Mouse (Mus musculus): Measurements from ENCODE around the gene Rreb1. TPM values are rescaled to one million over a fixed set of nuclear protein-coding genes. Genes with fewer than 3 reads are reported as not detected.

Gene Rreb1
- polyA plus RNA-seq, 1 experiment from 2014 or later, result 21.2 TPM

GRCm38 (mm10) chr13:37873125-37873891, 95.1 kb downstream of the Rreb1 start:
- H3K27me3 ChIP-seq (ENCODE audit: control insufficient read depth, insufficient read depth, low read length), result no peaks in the 10 kb centered on the region
- no peak overlapping the region for H3K4me2 ChIP-seq (replicated peaks; ENCODE audit: low read depth, low read length)
- H3K9ac ChIP-seq (replicated peaks; ENCODE audit: low read depth, low read length), result no peak overlapping the region
- WGBS, result 68% methylated on average over 7 of the region's 7 CpGs
- H3K4me3 ChIP-seq (ENCODE audit: low read depth, low read length), result no peak overlapping the region
- 0 out of 2 replicates have a peak, but pooled peaks cover 13% of the 10 kb centered on the region for H3K4me1 ChIP-seq (ENCODE audit: control insufficient read depth, insufficient read depth, low read length)
- H3K9me3 ChIP-seq (ENCODE audit: control insufficient read depth, low read depth, low read length), result no peaks in the 10 kb centered on the region
- peak overlapping the region; percentile 59; the same call in 1 of the 2 replicates for H3K27ac ChIP-seq (ENCODE audit: low read length)
- no peaks in the 10 kb centered on the region for H3K36me3 ChIP-seq (ENCODE audit: control insufficient read depth, insufficient read depth, low read length)
- peak; percentile 42; the same call in 1 of the 2 replicates for ATAC-seq (ENCODE audit: insufficient number of reproducible peaks, insufficient read depth, low FRiP score, low read depth)

- Histone ChIP-seq H3K36me3 (ENCODE audit: control insufficient read depth, insufficient read depth, low read length) (no peaks in the 10 kb centered on the region), H3K27me3 (ENCODE audit: control insufficient read depth, insufficient read depth, low read length) (no peaks in the 10 kb centered on the region), H3K27ac (ENCODE audit: low read length) (no peak overlapping the region), H3K9ac (replicated peaks; ENCODE audit: low read depth, low read length) (no peak overlapping the region), H3K9me3 (ENCODE audit: control insufficient read depth, low read depth, low read length) (no peaks in the 10 kb centered on the region), H3K4me3 (ENCODE audit: low read depth, low read length) (no peak overlapping the region), H3K4me1 (ENCODE audit: control insufficient read depth, insufficient read depth, low read length) (peaks cover 33% of the 10 kb centered on the region), H3K4me2 (replicated peaks; ENCODE audit: low read depth, low read length) (no peak overlapping the region)
- WGBS, result 91% methylated on average over 2 of the region's 2 CpGs
- no peak for ATAC-seq (ENCODE audit: insufficient number of reproducible peaks, insufficient read depth, low FRiP score, low read depth)
Observed at GRCm38 (mm10) chr13:37875919-37876318, 97.7 kb downstream of the Rreb1 start.

DNA sequence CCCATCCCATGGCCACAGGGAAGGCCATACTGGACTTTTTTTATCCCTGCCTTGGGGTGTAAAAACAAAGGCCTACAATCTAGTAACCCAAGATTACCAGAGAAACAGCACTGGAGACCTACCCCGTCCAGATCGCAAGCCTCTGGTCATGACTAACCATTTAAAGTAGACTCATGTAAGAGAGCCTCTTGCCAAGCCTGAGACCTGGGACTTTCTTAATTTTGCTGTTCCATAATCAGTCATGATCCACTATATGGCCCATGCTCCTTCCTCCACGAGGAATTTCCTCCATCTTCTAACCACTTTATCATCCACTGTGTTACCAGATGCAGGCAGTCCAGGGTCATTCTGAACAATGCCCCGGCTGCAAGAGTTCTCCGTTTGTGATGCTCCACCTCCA, 98.2 kb downstream of the Rreb1 start:
- no peaks in the 10 kb centered on the region for H3K9me3 ChIP-seq (ENCODE audit: control insufficient read depth, low read depth, low read length)
- H3K27ac ChIP-seq (ENCODE audit: low read length), result no peak overlapping the region
- 54% methylated on average over 5 of the region's 5 CpGs for WGBS
- H3K4me2 ChIP-seq (replicated peaks; ENCODE audit: low read depth, low read length), result no peak overlapping the region
- no peaks in the 10 kb centered on the region for H3K27me3 ChIP-seq (ENCODE audit: control insufficient read depth, insufficient read depth, low read length)
- no peaks in the 10 kb centered on the region for H3K36me3 ChIP-seq (ENCODE audit: control insufficient read depth, insufficient read depth, low read length)
- no peak overlapping the region for H3K4me3 ChIP-seq (ENCODE audit: low read depth, low read length)
- no peak for ATAC-seq (ENCODE audit: insufficient number of reproducible peaks, insufficient read depth, low FRiP score, low read depth)
- peaks cover 37% of the 10 kb centered on the region for H3K4me1 ChIP-seq (ENCODE audit: control insufficient read depth, insufficient read depth, low read length)
- H3K9ac ChIP-seq (replicated peaks; ENCODE audit: low read depth, low read length), result no peak overlapping the region

DNA sequence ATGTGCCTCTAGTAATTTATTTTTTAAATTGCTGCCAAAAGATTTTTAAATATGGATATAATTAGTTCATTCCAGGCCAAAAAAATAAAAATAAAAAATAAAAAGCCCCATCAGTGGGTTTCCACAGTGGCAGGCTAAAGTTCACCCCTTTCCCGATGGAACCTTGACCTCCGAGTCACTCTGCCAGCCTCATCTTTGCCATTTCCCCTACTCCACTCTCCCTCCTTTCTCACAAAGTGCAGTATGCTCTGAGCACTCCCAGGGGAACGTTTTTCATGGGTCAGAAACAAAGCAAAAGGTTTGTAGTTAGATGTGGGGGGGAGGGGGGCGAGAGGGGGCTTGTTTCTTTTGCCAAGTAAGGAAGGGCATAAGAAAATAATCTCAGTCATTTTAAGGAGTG, 98.6 kb downstream of the Rreb1 start:
- 59% methylated on average over 4 of the region's 4 CpGs for WGBS
- H3K9me3 ChIP-seq (ENCODE audit: control insufficient read depth, low read depth, low read length), result no peaks in the 10 kb centered on the region
- H3K9ac ChIP-seq (replicated peaks; ENCODE audit: low read depth, low read length), result no peak overlapping the region
- no peaks in the 10 kb centered on the region for H3K27me3 ChIP-seq (ENCODE audit: control insufficient read depth, insufficient read depth, low read length)
- no peak overlapping the region for H3K27ac ChIP-seq (ENCODE audit: low read length)
- H3K4me1 ChIP-seq (ENCODE audit: control insufficient read depth, insufficient read depth, low read length), result peaks cover 42% of the 10 kb centered on the region
- no peak for ATAC-seq (ENCODE audit: insufficient number of reproducible peaks, insufficient read depth, low FRiP score, low read depth)
- H3K36me3 ChIP-seq (ENCODE audit: control insufficient read depth, insufficient read depth, low read length), result no peaks in the 10 kb centered on the region
- H3K4me3 ChIP-seq (ENCODE audit: low read depth, low read length), result no peak overlapping the region
- H3K4me2 ChIP-seq (replicated peaks; ENCODE audit: low read depth, low read length), result no peak overlapping the region

- no peak for ATAC-seq (ENCODE audit: insufficient number of reproducible peaks, insufficient read depth, low FRiP score, low read depth)
- Histone ChIP-seq H3K36me3 (ENCODE audit: control insufficient read depth, insufficient read depth, low read length) (no peaks in the 10 kb centered on the region), H3K9ac (replicated peaks; ENCODE audit: low read depth, low read length) (no peak overlapping the region), H3K4me1 (ENCODE audit: control insufficient read depth, insufficient read depth, low read length) (peaks cover 44% of the 10 kb centered on the region), H3K4me3 (ENCODE audit: low read depth, low read length) (no peak overlapping the region), H3K4me2 (replicated peaks; ENCODE audit: low read depth, low read length) (no peak overlapping the region), H3K27ac (ENCODE audit: low read length) (no peak overlapping the region), H3K9me3 (ENCODE audit: control insufficient read depth, low read depth, low read length) (no peaks in the 10 kb centered on the region), H3K27me3 (ENCODE audit: control insufficient read depth, insufficient read depth, low read length) (no peaks in the 10 kb centered on the region)
- 77% methylated on average over 3 of the region's 3 CpGs for WGBS
Observed at GRCm38 (mm10) chr13:37877241-37877640, 99.0 kb downstream of the Rreb1 start.

DNA sequence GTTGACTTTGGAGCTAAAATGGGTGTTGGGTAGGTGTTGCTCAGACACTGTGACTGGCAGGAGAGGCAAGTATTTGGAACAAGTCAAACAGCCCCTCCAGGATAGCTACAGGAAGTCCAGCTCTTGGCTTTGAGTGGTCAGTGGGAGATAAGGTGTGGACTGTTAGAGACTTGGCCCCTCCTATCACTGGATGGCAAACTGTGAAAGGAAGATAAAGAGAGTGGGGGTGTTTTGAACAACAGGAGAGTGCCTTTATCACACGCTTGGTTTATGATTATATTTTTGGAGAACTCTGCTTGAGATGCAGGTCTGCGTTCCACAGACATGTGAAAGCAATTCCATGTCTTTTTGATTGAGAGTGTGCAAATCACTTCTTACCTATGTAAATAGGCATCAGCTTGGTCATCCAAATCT, 100.7 kb downstream of the Rreb1 start:
- Histone ChIP-seq H3K9me3 (ENCODE audit: control insufficient read depth, low read depth, low read length) (no peaks in the 10 kb centered on the region), H3K36me3 (ENCODE audit: control insufficient read depth, insufficient read depth, low read length) (no peaks in the 10 kb centered on the region), H3K27me3 (ENCODE audit: control insufficient read depth, insufficient read depth, low read length) (no peaks in the 10 kb centered on the region), H3K4me2 (replicated peaks; ENCODE audit: low read depth, low read length) (no peak overlapping the region), H3K27ac (ENCODE audit: low read length) (peak overlapping the region; percentile 27; the same call in 1 of the 2 replicates), H3K9ac (replicated peaks; ENCODE audit: low read depth, low read length) (no peak overlapping the region), H3K4me1 (ENCODE audit: control insufficient read depth, insufficient read depth, low read length) (peaks cover 51% of the 10 kb centered on the region), H3K4me3 (ENCODE audit: low read depth, low read length) (no peak overlapping the region)
- ATAC-seq (ENCODE audit: insufficient number of reproducible peaks, insufficient read depth, low FRiP score, low read depth), result peak; percentile 67; the same call in 1 of the 2 replicates
- WGBS, result 54% methylated on average over 2 of the region's 2 CpGs

DNA sequence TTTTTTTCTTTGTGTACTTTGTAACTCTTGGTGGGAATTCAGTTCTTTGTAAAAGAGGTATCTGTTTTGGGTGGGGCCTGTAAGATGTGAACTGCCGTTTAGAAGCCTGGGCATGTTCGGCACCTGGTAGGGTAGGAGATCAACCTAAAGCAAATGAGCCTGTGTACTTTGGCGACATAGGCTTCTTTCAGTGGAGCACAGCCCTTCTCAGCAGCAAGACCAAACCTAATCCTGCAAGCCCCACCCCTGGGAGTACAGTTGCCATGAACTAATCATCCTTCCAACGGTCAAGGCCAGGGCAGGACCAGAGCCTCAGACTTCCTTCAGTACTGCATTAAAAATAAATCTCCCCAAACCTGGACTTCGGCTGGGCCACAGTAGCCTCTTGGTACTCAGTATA, 101.4 kb downstream of the Rreb1 start:
- no peaks in the 10 kb centered on the region for H3K9me3 ChIP-seq (ENCODE audit: control insufficient read depth, low read depth, low read length)
- no peaks in the 10 kb centered on the region for H3K27me3 ChIP-seq (ENCODE audit: control insufficient read depth, insufficient read depth, low read length)
- no peak overlapping the region for H3K4me2 ChIP-seq (replicated peaks; ENCODE audit: low read depth, low read length)
- H3K4me3 ChIP-seq (ENCODE audit: low read depth, low read length), result no peak overlapping the region
- ATAC-seq (ENCODE audit: insufficient number of reproducible peaks, insufficient read depth, low FRiP score, low read depth), result peak; percentile 16; the same call in 1 of the 2 replicates
- no peaks in the 10 kb centered on the region for H3K36me3 ChIP-seq (ENCODE audit: control insufficient read depth, insufficient read depth, low read length)
- WGBS, result 44% methylated on average over 5 of the region's 5 CpGs
- peak overlapping the region; percentile 79 for H3K27ac ChIP-seq (ENCODE audit: low read length)
- H3K9ac ChIP-seq (replicated peaks; ENCODE audit: low read depth, low read length), result no peak overlapping the region
- peaks cover 51% of the 10 kb centered on the region for H3K4me1 ChIP-seq (ENCODE audit: control insufficient read depth, insufficient read depth, low read length)

DNA sequence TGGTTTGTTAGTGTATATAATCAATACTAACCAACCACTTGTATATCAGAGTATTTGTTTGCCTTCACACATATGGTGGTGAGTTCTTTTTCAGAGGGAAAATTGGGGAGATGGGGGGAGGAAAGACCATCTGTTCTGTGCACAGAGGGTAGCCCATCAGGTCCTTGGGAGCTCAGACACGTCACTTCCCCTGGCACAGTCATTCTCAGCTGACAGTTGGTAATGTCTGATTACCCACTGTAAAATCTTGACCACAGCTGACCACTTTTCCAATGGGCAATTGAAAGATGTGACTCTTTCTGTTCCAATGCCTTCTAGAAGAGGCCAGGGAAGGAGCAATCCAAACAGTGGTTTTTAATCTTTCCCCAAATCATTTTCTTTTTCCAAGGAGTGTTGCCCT, 101.8 kb downstream of the Rreb1 start:
- H3K4me2 ChIP-seq (replicated peaks; ENCODE audit: low read depth, low read length), result no peak overlapping the region
- peaks cover 51% of the 10 kb centered on the region for H3K4me1 ChIP-seq (ENCODE audit: control insufficient read depth, insufficient read depth, low read length)
- no peaks in the 10 kb centered on the region for H3K9me3 ChIP-seq (ENCODE audit: control insufficient read depth, low read depth, low read length)
- WGBS, result 48% methylated on average over 1 of the region's 1 CpGs
- H3K4me3 ChIP-seq (ENCODE audit: low read depth, low read length), result no peak overlapping the region
- H3K36me3 ChIP-seq (ENCODE audit: control insufficient read depth, insufficient read depth, low read length), result no peaks in the 10 kb centered on the region
- H3K27me3 ChIP-seq (ENCODE audit: control insufficient read depth, insufficient read depth, low read length), result no peaks in the 10 kb centered on the region
- no peak for ATAC-seq (ENCODE audit: insufficient number of reproducible peaks, insufficient read depth, low FRiP score, low read depth)
- H3K27ac ChIP-seq (ENCODE audit: low read length), result peak overlapping the region; percentile 79
- no peak overlapping the region for H3K9ac ChIP-seq (replicated peaks; ENCODE audit: low read depth, low read length)

Measured in stomach, embryonic 14.5 days (tissue).